ENCODE assay signal across 9 mouse cellular contexts in genomic region chr5:112394779-112395443, GRCm38 (mm10). TPM values are rescaled to one million over a fixed set of nuclear protein-coding genes. Genes with fewer than 3 reads are reported as not detected.
DNase-seq lines count a peak whose midpoint lies in the region; ATAC-seq and TF ChIP-seq lines count a peak whose summit lies in the region.
"Had no signal": no experiment of that assay in that cellular context is flagged by ENCODE, and none has a peak within 500 bp of the region (broad histone marks: within the 10 kb centered on the region; RNA-seq: fewer than 3 reads in every experiment).

TSS of gene Asphd2 (minus strand) at chr5:112394866.

- peaks cover 12% of the 10 kb centered on the region for H3K36me3 ChIP-seq in forebrain, postnatal 0 days (ENCODE audit: insufficient read depth)
- H3K36me3 ChIP-seq in hindbrain, embryonic 12.5 days, result peaks cover 11% of the 10 kb centered on the region
- H3K36me3 ChIP-seq in midbrain, embryonic 16.5 days (ENCODE audit: control insufficient read depth, insufficient read depth, low read length), result peaks cover 8% of the 10 kb centered on the region; the same call in 1 of the 2 replicates

- peak; percentile 91 for ATAC-seq in forebrain, postnatal 0 days
- peak; percentile 90 for ATAC-seq in hindbrain, embryonic 12.5 days (ENCODE audit: low FRiP score)
- ATAC-seq in midbrain, embryonic 16.5 days, result peak; percentile 89

- H3K9ac ChIP-seq in forebrain, postnatal 0 days, result peak within 1 kb of the TSS; percentile 60
- H3K9ac ChIP-seq in hindbrain, embryonic 12.5 days, result peak within 1 kb of the TSS; percentile 76
- peak within 1 kb of the TSS; percentile 87 for H3K9ac ChIP-seq in midbrain, embryonic 16.5 days (ENCODE audit: low read depth, low read length)

- peak; percentile 94 for DNase-seq in heart, adult 11 months
- no peak for DNase-seq in heart, adult 8-10 months (ENCODE audit: low spot score)
- peak; percentile 76 to 80 for DNase-seq in cerebellum, adult 2 months
- peak; percentile 96 for DNase-seq in forebrain, postnatal 0 days
- DNase-seq in left cerebral cortex, postnatal 14 days (ENCODE audit: low spot score in 2 of 2), result peak; percentile 84 to 95
- peak; percentile 62 for DNase-seq in testis, postnatal 10 days (ENCODE audit: low spot score)

- peak within 1 kb of the TSS; percentile 69 for H3K27ac ChIP-seq in cerebellum, adult 2 months (ENCODE audit: insufficient read depth, low read length)
- H3K27ac ChIP-seq in forebrain, postnatal 0 days (ENCODE audit: low read depth, low read length), result peak within 1 kb of the TSS; percentile 92
- H3K27ac ChIP-seq in hindbrain, embryonic 12.5 days, result peak within 1 kb of the TSS; percentile 82
- H3K27ac ChIP-seq in midbrain, embryonic 16.5 days (ENCODE audit: low read length), result peak within 1 kb of the TSS; percentile 92

- no peaks in the 10 kb centered on the region for H3K27me3 ChIP-seq in cerebellum, adult 2 months (ENCODE audit: control insufficient read depth, insufficient read depth, low read length)
- H3K27me3 ChIP-seq in forebrain, postnatal 0 days (ENCODE audit: insufficient read depth, low read length), result no peaks in the 10 kb centered on the region
- peaks cover 7% of the 10 kb centered on the region for H3K27me3 ChIP-seq in hindbrain, embryonic 12.5 days
- H3K27me3 ChIP-seq in midbrain, embryonic 16.5 days (ENCODE audit: control insufficient read depth, insufficient read depth, low read depth, low read length), result no peaks in the 10 kb centered on the region

- peak within 1 kb of the TSS; percentile 98 for H3K4me3 ChIP-seq in cerebellum, adult 2 months (replicated peaks; ENCODE audit: insufficient read depth, low read depth, low read length)
- peak within 1 kb of the TSS; percentile 73 for H3K4me3 ChIP-seq in forebrain, postnatal 0 days (ENCODE audit: low read depth, low read length)
- peak within 1 kb of the TSS; percentile 65 for H3K4me3 ChIP-seq in hindbrain, embryonic 12.5 days
- peak within 1 kb of the TSS; percentile 80 for H3K4me3 ChIP-seq in midbrain, embryonic 16.5 days (ENCODE audit: low read depth, low read length)

- peaks cover 21% of the 10 kb centered on the region for H3K4me1 ChIP-seq in cerebellum, adult 2 months (ENCODE audit: control insufficient read depth, insufficient read depth, low read length)
- H3K4me1 ChIP-seq in forebrain, postnatal 0 days (ENCODE audit: insufficient read depth), result 0 out of 2 replicates have a peak, but pooled peaks cover 17% of the 10 kb centered on the region
- peaks cover 32% of the 10 kb centered on the region for H3K4me1 ChIP-seq in hindbrain, embryonic 12.5 days
- peaks cover 45% of the 10 kb centered on the region for H3K4me1 ChIP-seq in midbrain, embryonic 16.5 days (ENCODE audit: control insufficient read depth, insufficient read depth, low read length)

- H3K9me3 ChIP-seq in forebrain, postnatal 0 days (ENCODE audit: low read length), result no peaks in the 10 kb centered on the region
- no peaks in the 10 kb centered on the region for H3K9me3 ChIP-seq in hindbrain, embryonic 12.5 days (replicated peaks)
- H3K9me3 ChIP-seq in midbrain, embryonic 16.5 days (replicated peaks; ENCODE audit: control insufficient read depth, low read length, poor library complexity, severe bottlenecking), result no peaks in the 10 kb centered on the region

- peak; percentile 23; the same call in 1 of the 2 replicates for TF ChIP-seq POLR2A in cerebellum, adult 2 months (IDR thresholded peaks at IDR 0.05; ENCODE audit: borderline replicate concordance, insufficient read depth, low read length)

- intact Hi-C loops in left cerebral cortex, postnatal 14 days (cut with DNase I), result loop anchor here (5.0 kb wide), 1 partner anchor 48 kb away; no protein-coding TSS in a partner anchor

- TF ChIP-seq CTCF in cerebellum, adult 2 months (IDR thresholded peaks at IDR 0.05; ENCODE audit: borderline replicate concordance, insufficient read depth, low read depth, low read length), result no peak
- 0 out of 2 replicates have a peak, but pooled peaks have one; percentile 12 for TF ChIP-seq CTCF in forebrain, postnatal 0 days (IDR thresholded peaks at IDR 0.05; ENCODE audit: low read depth)

- under 1% methylated on average over 67 of the region's 67 CpGs for WGBS in cerebellum, adult 2 months
- under 1% methylated on average over 41 of the region's 67 CpGs for WGBS in forebrain, postnatal 0 days
- WGBS in hindbrain, embryonic 12.5 days, result 1% methylated on average over 63 of the region's 67 CpGs
- 1% methylated on average over 35 of the region's 67 CpGs for WGBS in midbrain, embryonic 16.5 days

- H3K4me2 ChIP-seq in forebrain, postnatal 0 days (ENCODE audit: low read depth), result peak within 1 kb of the TSS; percentile 80
- H3K4me2 ChIP-seq in hindbrain, embryonic 12.5 days (replicated peaks), result peak within 1 kb of the TSS; percentile 79
- peak within 1 kb of the TSS; percentile 72 for H3K4me2 ChIP-seq in midbrain, embryonic 16.5 days (ENCODE audit: low read length)

RNA-seq across cellular contexts. Expression of gene Asphd2, which starts in this region (rescaled TPM):
- under 1 TPM; 0.41 to 0.52 (median 0.47) TPM for total RNA-seq in heart, adult 8-10 months (2022)
- polyA plus RNA-seq in cerebellum, adult 2 months (2012; rRNA removed), result 87.9 and 92.7 TPM in 2 replicates
- total RNA-seq in forebrain, postnatal 0 days (2014; rRNA removed), result 132 and 138 TPM in 2 replicates
- 128 and 132 TPM in 2 replicates for polyA plus RNA-seq in forebrain, postnatal 0 days (2015; fragmentation: Nextera tagmentation; extraction: Ambion mirVana)
- 60.7 and 66.1 TPM in 2 replicates for polyA plus RNA-seq in hindbrain, embryonic 12.5 days (2016; fragmentation: Nextera tagmentation; extraction: Ambion mirVana)
- total RNA-seq in left cerebral cortex, postnatal 14 days (2021), result 100 to 1,000 TPM; 164 to 171 TPM
- polyA plus RNA-seq in midbrain, embryonic 16.5 days (2015; fragmentation: Nextera tagmentation; extraction: Ambion mirVana), result 58.8 and 66.2 TPM in 2 replicates
- total RNA-seq: liver, adult 2 months had no signal
- polyA plus RNA-seq: liver, adult 2 months had no signal

Comparison
In these comparisons a context has a peak if more than half of its experiments do, and no peak if none do; other contexts are left out.
1. RNA of gene Asphd2 (total RNA-seq): 164 to 171 TPM in left cerebral cortex, postnatal 14 days and 132 to 138 TPM in forebrain, postnatal 0 days; 0.41 to 0.52 TPM in heart, adult 8-10 months; every median in the first group is over 10 times any median in the second.
2. Peak in every context shown above with its lines, with median percentiles within 50 percentile points of each other: H3K27ac ChIP-seq, H3K4me3 ChIP-seq, ATAC-seq, H3K4me2 ChIP-seq and H3K9ac ChIP-seq.